Mouse (Mus musculus): ENCODE measurements around the gene Cd2ap.

- no peak for TF ChIP-seq CHD1 (IDR thresholded peaks at IDR 0.05; ENCODE audit: low read depth, low read length)
- no peak for TF ChIP-seq ZNF384 (IDR thresholded peaks at IDR 0.05; ENCODE audit: low read depth, low read length)
- TF ChIP-seq MEF2A (IDR thresholded peaks at IDR 0.05; ENCODE audit: borderline replicate concordance, low read depth, low read length), result no peak
- TF ChIP-seq EP300 (IDR thresholded peaks at IDR 0.05; ENCODE audit: low read length), result no peak
- TF ChIP-seq MAFK (IDR thresholded peaks at IDR 0.05; ENCODE audit: insufficient replicate concordance, low read length), result no peak
- TF ChIP-seq USF2 (conservative IDR thresholded peaks at IDR 0.05; ENCODE audit: low read depth, low read length), result no peak
- no peak for TF ChIP-seq POLR2AphosphoS2 (IDR thresholded peaks at IDR 0.05; ENCODE audit: low read depth, low read length)
- TF ChIP-seq SMC3 (IDR thresholded peaks at IDR 0.05; ENCODE audit: low read depth, low read length), result no peak
- TF ChIP-seq BHLHE40 (IDR thresholded peaks at IDR 0.05; ENCODE audit: low read depth, low read length), result no peak
- TF ChIP-seq HCFC1 (IDR thresholded peaks at IDR 0.05; ENCODE audit: low read depth, low read length), result no peak
- no peak for TF ChIP-seq UBTF (IDR thresholded peaks at IDR 0.05; ENCODE audit: low read depth, low read length)
These were observed 13.3 kb downstream of the Cd2ap start for GRCm38 (mm10) chr17:42863186-42863585.
